Mouse (Mus musculus) heart, postnatal 0 days (tissue): ENCODE results near the gene 4931409K22Rik.

Experiments used
- CTCF ChIP-seq: IDR thresholded peaks from 2 replicates; pipeline ENCODE4 v1.5.1; 2016; ENCODE audit warnings: antibody characterized with exemption, control low read depth, low read depth
- EP300 ChIP-seq: IDR thresholded peaks from 2 replicates; pipeline ENCODE4 v1.6.1; 2016; ENCODE audit warnings: antibody characterized with exemption, low read depth

- TF ChIP-seq CTCF (no peak), EP300 (no peak)
Measured at GRCm38 (mm10) chr5:24586106-24586505, 29.5 kb upstream of the 4931409K22Rik start.
